Mouse (Mus musculus) cerebellum, adult 18-20 months (tissue): ENCODE measurements at regions not wholly inside any gene's neighbourhood (a gene's known extent, or its start where the extent isn't known, plus 50 kb on each side); places are given as distances from the start of the nearest gene placed in this dataset.

Experiments
- DNase-seq, 2 experiments: peaks; one replicate each; pipeline ENCODE4 v3.0.0; 2021

- peak; percentile 41 to 51 for DNase-seq
Observed at GRCm38 (mm10) chr4:114665684-114666083, 155.8 kb upstream of the Gm12830 start.

- no peak for DNase-seq
Observed at GRCm38 (mm10) chr4:114666238-114666978, 155.1 kb upstream of the Gm12830 start.

GRCm38 (mm10) chr4:114666979-114667328 lies 154.6 kb upstream of the Gm12830 start:
- no peak for DNase-seq

GRCm38 (mm10) chr4:114672096-114672720 lies 149.3 kb upstream of the Gm12830 start:
- DNase-seq: no peak

- DNase-seq: no peak
Observed at GRCm38 (mm10) chr4:114676908-114677898, 144.3 kb upstream of the Gm12830 start.

- no peak for DNase-seq
Observed at GRCm38 (mm10) chr4:114678053-114678941, 143.2 kb upstream of the Gm12830 start.

- DNase-seq: no peak
Observed at GRCm38 (mm10) chr4:114680360-114680759, 141.2 kb upstream of the Gm12830 start.

- DNase-seq: no peak
Observed at GRCm38 (mm10) chr4:114682955-114683354, 138.6 kb upstream of the Gm12830 start.

GRCm38 (mm10) chr4:114683696-114684095 lies 137.8 kb upstream of the Gm12830 start:
- no peak for DNase-seq

GRCm38 (mm10) chr4:114684844-114685382 lies 136.6 kb upstream of the Gm12830 start:
- no peak for DNase-seq

- no peak for DNase-seq
Observed at GRCm38 (mm10) chr4:114685454-114685853, 136.1 kb upstream of the Gm12830 start.

- DNase-seq: no peak
Observed at GRCm38 (mm10) chr4:114686091-114686490, 135.4 kb upstream of the Gm12830 start.

GRCm38 (mm10) chr4:114688356-114688972 lies 133.1 kb upstream of the Gm12830 start:
- no peak for DNase-seq

GRCm38 (mm10) chr4:114688973-114689371 lies 132.6 kb upstream of the Gm12830 start:
- DNase-seq: no peak

GRCm38 (mm10) chr4:114705586-114705985 lies 115.9 kb upstream of the Gm12830 start:
- no peak for DNase-seq

- DNase-seq: no peak
Observed at GRCm38 (mm10) chr4:114710182-114710909, 111.2 kb upstream of the Gm12830 start.

GRCm38 (mm10) chr4:114711082-114711481 lies 110.4 kb upstream of the Gm12830 start:
- no peak for DNase-seq

- no peak for DNase-seq
Observed at GRCm38 (mm10) chr4:114712005-114712665, 109.4 kb upstream of the Gm12830 start.

GRCm38 (mm10) chr4:114712921-114713527 lies 108.5 kb upstream of the Gm12830 start:
- DNase-seq: no peak

- no peak for DNase-seq
Observed at GRCm38 (mm10) chr4:114716703-114717102, 104.8 kb upstream of the Gm12830 start.
